Mouse (Mus musculus) heart, adult 18-20 months (tissue): ENCODE data around the gene Gnb1l. TPM values are rescaled to one million over a fixed set of nuclear protein-coding genes. Genes with fewer than 3 reads are reported as not detected.
A peak's percentile ranks its signal among the peaks of the same experiment; 100 is the strongest.

Source experiments
- DNase-seq, 2 experiments: peaks; one replicate each; pipeline ENCODE4 v3.0.0; 2021 to 2022; ENCODE audit warnings: mixed read lengths in 1 of 2
- total RNA-seq, 2 experiments: library from RNA; stranded (reverse); gene quantifications; 2 replicates each; pipeline ENCODE4 v1.2.3; 2021

Gnb1l gene
- total RNA-seq, 2 experiments from 2014 or later: 6.1 to 6.4 TPM

DNA sequence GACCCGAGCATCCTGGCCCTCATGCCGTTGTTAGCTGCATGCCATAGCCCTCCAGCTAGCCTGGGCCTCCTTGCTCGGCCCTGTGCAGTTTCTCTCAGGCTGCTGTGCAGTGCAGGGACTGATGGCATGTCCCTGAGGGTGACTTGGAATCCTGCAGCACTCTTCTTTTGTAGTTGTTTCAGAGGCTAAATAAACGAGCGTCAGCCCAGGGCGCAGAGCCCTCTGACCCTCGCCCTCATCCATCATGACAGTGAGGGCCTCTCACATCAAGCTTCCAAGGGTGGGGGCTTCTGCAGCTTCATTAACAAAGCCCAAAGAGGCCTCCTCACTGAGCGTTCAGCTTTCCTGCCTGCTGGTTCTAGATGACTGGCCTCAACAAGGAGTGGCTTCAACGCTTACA, 53.1 kb downstream of the Gnb1l start:
- no peak for DNase-seq

DNA sequence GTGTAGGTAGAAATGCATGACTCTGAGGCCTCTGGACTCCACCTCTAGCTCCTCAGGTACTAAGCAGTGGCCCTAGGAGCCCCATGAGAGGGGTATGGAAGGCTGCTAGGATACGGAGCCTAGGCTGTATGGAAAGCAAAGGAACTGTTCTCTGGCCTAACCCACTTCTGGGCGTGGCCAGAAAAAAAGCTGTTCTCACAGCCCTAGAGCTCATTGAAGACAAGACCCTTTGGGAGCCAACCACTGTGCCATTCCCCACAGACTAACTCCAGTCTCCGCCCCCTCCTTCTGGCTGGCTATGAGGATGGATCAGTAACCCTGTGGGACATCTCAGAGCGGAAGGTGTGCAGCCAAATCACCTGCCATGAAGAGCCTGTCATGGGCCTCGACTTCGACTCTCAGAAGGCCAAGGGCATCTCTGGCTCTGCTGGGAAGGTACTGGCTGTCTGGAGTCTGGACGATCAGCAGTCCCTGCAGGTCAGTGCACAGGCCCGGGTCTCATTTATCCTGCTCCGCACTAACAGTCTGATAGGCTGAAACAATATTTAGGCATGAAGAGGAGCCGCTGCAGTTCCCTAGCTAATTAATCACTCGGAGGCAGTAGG, 53.7 kb downstream of the Gnb1l start:
- DNase-seq: no peak

DNA sequence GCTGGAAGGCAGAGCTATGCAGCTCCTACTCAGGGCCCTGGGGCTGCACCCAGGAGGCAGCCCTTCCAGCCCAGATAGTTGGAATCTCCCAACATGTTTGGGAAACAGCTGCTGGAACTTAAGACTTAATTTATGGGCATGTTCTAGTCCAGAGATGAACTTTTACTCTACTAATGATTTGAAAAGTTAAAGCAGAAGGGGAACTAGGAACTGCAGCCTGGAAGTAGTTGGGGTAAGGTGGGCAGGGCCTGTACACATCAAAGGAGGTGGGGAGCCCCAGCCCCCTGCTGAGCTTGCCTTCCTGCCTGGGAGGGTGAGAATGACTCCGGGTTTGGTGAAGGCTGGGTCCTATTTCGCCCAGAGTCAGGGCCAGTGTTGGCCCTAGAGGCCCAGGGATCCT, 56.2 kb downstream of the Gnb1l start:
- DNase-seq: no peak

- peak; percentile 44 to 59 for DNase-seq
Measured at GRCm38 (mm10) chr16:18555235-18555935, 56.9 kb downstream of the Gnb1l start.

DNA sequence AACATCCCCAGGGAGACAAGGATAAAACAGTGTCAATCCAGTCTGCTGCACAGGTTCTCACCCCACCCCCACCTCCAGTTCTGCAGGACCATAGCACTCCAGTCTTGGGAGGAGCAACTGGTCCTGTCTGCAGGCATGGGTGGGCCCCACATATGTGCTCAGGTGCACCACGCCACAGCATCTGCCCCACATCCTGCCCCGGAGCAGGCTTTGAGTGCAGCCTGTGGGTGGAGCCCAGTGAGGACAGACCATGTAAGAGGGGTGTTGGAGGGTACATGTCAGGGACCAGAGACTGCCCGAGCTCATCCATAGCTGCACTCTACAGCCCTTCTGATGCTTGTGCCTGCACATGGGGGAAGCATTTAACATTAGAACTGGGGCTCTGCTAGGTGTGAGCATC, 57.9 kb downstream of the Gnb1l start:
- no peak for DNase-seq

DNA sequence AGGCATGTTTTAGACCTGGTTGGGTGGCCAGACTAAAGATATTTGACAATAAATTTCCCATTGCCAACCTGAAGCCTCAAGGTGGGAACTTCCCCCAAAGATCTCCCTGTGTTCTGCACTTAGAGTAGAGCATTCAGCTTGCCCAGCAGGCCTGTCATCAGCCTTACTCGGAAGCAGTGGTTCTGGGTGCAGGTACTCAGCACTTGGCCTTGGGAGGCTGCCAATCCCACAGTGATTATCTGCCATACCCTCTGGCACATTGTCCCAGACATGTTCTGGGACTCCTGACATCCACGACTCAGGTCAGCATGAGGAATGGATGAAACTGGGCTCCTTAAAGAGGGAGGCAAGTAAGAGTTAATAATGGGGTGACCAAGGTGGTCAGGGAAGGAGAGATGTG, 66.0 kb downstream of the Gnb1l start:
- DNase-seq: peak in 1 of 2 experiments; percentile 20

- no peak for DNase-seq
Measured at GRCm38 (mm10) chr16:18568599-18568998, 70.1 kb downstream of the Gnb1l start.

GRCm38 (mm10) chr16:18574196-18574595, 75.7 kb downstream of the Gnb1l start:
- DNase-seq: peak in 1 of 2 experiments; percentile 17

DNA sequence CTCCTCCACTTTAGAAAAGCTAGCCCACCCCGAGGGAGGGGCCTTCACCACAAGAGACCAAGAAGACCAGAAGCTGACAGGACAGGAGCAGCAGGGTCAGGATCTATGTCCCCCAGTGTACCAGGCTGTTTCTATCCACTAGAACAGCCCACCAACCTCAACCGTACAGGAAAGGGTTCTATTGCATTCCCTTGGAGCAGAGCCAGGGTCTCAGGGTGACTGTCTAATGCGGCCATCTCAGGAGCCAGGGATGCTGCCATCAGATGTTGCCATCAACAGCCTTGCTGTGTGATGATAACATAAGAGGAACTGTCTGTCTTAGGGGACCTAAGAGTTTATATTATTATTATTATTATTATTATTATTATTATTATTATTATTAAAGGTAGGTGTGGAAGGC, 78.6 kb downstream of the Gnb1l start:
- DNase-seq: no peak

GRCm38 (mm10) chr16:18577599-18578160, 79.2 kb downstream of the Gnb1l start:
- DNase-seq: no peak

- no peak for DNase-seq
Measured at GRCm38 (mm10) chr16:18580389-18580788, 81.9 kb downstream of the Gnb1l start.

GRCm38 (mm10) chr16:18581050-18581622, 82.6 kb downstream of the Gnb1l start:
- peak in 1 of 2 experiments; percentile 25 for DNase-seq

DNA sequence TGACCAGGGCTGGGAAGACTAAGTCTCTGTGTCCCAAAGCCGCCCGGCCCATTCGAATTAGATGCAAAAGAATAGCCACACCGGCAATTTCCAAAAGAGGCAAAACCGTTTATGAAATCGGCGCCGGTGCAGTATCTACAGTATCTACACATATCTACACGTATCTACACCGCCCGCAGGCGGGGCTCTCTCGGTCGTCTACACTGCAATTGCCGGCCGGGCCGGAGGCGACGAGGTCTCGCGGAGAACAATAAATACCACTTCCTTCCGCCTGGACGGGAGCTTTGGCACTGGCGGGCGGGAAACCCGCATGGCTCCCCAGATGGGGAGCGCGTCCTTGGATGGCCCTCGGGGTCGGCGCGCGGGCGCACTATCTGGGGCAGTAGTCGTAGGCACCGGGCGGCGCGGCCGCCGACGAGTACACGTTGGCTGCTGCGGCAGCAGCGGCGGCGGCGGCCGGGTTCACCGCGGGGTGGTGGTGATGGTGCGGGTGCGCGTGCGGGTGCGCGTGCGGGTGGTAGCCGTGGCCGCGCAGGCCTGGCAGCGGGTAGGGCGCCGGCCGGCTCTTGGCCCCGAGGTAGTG, 83.2 kb downstream of the Gnb1l start:
- DNase-seq: peak in 1 of 2 experiments; percentile 26

- no peak for DNase-seq
Measured at GRCm38 (mm10) chr16:18582426-18583148, 84.1 kb downstream of the Gnb1l start.

DNA sequence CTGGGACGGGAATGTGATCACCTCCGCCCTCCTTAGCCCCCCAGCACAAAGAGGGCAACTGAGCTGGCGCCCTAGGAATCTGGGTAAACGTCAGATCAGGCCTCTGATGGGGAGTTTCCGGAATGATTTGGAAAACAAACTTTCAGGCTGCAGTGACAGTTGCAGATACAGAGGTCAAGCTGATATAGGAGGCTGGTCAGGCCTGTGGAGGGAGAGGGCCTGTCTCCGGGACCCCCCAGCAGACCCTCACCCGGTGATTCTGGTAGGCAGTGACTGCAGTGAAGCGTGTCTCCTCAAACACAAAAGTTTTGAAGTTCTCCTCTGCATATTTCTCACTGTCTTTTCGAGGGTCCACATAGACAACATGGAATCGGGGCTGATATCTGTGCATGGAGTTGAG, 84.7 kb downstream of the Gnb1l start:
- no peak for DNase-seq

- no peak for DNase-seq
Measured at GRCm38 (mm10) chr16:18583673-18584357, 85.3 kb downstream of the Gnb1l start.

- DNase-seq: no peak
Measured at GRCm38 (mm10) chr16:18584901-18585510, 86.5 kb downstream of the Gnb1l start.

DNA sequence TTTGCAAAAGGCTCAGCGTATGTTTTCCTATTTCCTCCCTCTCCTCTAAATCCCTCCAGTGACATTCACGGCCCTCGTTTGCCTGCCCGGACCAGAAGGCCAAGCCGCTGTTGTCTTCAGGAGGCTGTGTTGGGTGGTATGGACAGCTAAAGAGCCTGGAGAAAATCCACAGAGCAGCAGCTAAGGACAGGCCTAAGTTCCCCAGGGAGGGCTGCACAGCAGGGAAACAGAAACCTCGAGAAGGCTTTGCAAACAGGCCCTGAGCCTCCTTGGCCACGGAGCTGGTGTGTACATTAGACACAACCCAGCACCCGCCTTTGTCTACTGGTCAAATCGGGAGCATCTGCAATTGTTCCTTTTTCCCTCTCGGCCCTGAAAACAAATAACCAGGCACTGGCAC, 87.2 kb downstream of the Gnb1l start:
- DNase-seq: no peak

DNA sequence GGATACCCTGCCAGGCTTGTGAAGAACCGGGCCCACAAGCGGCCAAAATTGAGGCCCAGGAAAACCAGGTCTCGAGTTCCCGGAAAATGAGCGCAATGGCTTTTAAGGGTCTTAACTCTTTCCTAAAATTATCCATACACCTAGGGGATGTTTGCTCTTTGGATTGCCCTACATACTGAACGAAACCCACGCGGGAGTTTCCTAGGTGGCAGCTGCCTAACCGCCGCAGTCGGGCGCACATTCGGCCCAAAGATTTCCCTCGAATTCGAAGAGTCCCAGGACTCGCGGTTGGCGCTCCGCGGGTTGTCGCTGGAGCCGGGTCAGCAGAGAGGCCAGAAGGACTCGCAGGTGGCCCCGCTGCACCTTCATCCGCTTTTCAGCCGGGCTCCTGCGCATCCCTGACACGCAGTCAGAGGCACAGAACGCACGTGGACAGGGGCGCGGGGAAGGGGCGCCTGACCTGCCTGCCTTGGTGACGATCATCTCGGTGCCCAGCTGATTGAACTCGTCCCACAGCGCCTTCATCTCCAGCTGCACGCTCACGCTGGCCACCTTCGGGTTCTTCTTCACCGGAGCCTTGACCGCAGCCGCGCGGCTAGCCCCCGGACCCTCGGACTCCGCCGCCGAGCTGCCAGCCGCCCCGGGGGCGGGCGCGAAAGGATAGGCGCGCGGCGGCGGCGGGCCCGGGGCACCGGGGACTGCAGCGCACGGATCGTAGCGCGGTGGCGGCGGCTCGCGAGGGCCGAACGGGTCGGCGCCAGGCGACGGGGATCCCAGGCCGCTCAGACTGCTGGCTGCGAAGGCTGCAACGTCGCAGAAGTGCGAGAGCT, 87.8 kb downstream of the Gnb1l start:
- DNase-seq: no peak

- DNase-seq: no peak
Measured at GRCm38 (mm10) chr16:18586906-18587546, 88.5 kb downstream of the Gnb1l start.
